Mouse (Mus musculus): ENCODE data around the gene Itgb3bp. TPM values are rescaled to one million over a fixed set of nuclear protein-coding genes. Genes with fewer than 3 reads are reported as not detected.

Gene Itgb3bp
- polyA plus RNA-seq, 1 experiment, result 0.15 TPM

GRCm38 (mm10) chr4:99934859-99935258 lies 5.2 kb upstream of the Itgb3bp start:
- H3K4me3 ChIP-seq (ENCODE audit: low read depth, low read length), result no peak overlapping the region
- TF ChIP-seq CTCF (IDR thresholded peaks at IDR 0.05; ENCODE audit: extremely low read depth, insufficient read length, insufficient replicate concordance, low read depth, low read length) (no peak), POLR2A (IDR thresholded peaks at IDR 0.05; ENCODE audit: low read depth, low read length) (no peak)
- no peak overlapping the region for H3K27ac ChIP-seq (ENCODE audit: insufficient read depth, low read depth, low read length)
- H3K36me3 ChIP-seq (ENCODE audit: control insufficient read depth, insufficient read depth, low read length), result no peaks in the 10 kb centered on the region
- H3K27me3 ChIP-seq (ENCODE audit: control insufficient read depth, insufficient read depth, low read length), result no peaks in the 10 kb centered on the region
- peaks cover 4% of the 10 kb centered on the region for H3K4me1 ChIP-seq (ENCODE audit: control insufficient read depth, insufficient read depth, insufficient read length, low read length)
- 65% methylated on average over 7 of the region's 7 CpGs for WGBS

- H3K27ac ChIP-seq (ENCODE audit: insufficient read depth, low read depth, low read length), result no peak overlapping the region
- no peak for TF ChIP-seq CTCF (IDR thresholded peaks at IDR 0.05; ENCODE audit: extremely low read depth, insufficient read length, insufficient replicate concordance, low read depth, low read length)
- no peak for TF ChIP-seq POLR2A (IDR thresholded peaks at IDR 0.05; ENCODE audit: low read depth, low read length)
- no peaks in the 10 kb centered on the region for H3K36me3 ChIP-seq (ENCODE audit: control insufficient read depth, insufficient read depth, low read length)
- 93% methylated on average over 4 of the region's 4 CpGs for WGBS
- H3K27me3 ChIP-seq (ENCODE audit: control insufficient read depth, insufficient read depth, low read length), result no peaks in the 10 kb centered on the region
- no peak overlapping the region for H3K4me3 ChIP-seq (ENCODE audit: low read depth, low read length)
- H3K4me1 ChIP-seq (ENCODE audit: control insufficient read depth, insufficient read depth, insufficient read length, low read length), result peaks cover 4% of the 10 kb centered on the region
These were observed 2.2 kb upstream of the Itgb3bp start for GRCm38 (mm10) chr4:99931807-99932206.

GRCm38 (mm10) chr4:99931240-99931580 lies 1.6 kb upstream of the Itgb3bp start:
- no peak for TF ChIP-seq CTCF (IDR thresholded peaks at IDR 0.05; ENCODE audit: extremely low read depth, insufficient read length, insufficient replicate concordance, low read depth, low read length)
- TF ChIP-seq POLR2A (IDR thresholded peaks at IDR 0.05; ENCODE audit: low read depth, low read length), result no peak
- 88% methylated on average over 11 of the region's 11 CpGs for WGBS
- H3K27ac ChIP-seq (ENCODE audit: insufficient read depth, low read depth, low read length), result no peak overlapping the region
- peaks cover 4% of the 10 kb centered on the region for H3K4me1 ChIP-seq (ENCODE audit: control insufficient read depth, insufficient read depth, insufficient read length, low read length)
- H3K36me3 ChIP-seq (ENCODE audit: control insufficient read depth, insufficient read depth, low read length), result no peaks in the 10 kb centered on the region
- no peaks in the 10 kb centered on the region for H3K27me3 ChIP-seq (ENCODE audit: control insufficient read depth, insufficient read depth, low read length)
- H3K4me3 ChIP-seq (ENCODE audit: low read depth, low read length), result no peak overlapping the region

GRCm38 (mm10) chr4:99930518-99931239 lies 1.1 kb upstream of the Itgb3bp start:
- no peak for TF ChIP-seq CTCF (IDR thresholded peaks at IDR 0.05; ENCODE audit: extremely low read depth, insufficient read length, insufficient replicate concordance, low read depth, low read length)
- no peak for TF ChIP-seq POLR2A (IDR thresholded peaks at IDR 0.05; ENCODE audit: low read depth, low read length)
- no peak overlapping the region for H3K27ac ChIP-seq (ENCODE audit: insufficient read depth, low read depth, low read length)
- no peak overlapping the region for H3K4me3 ChIP-seq (ENCODE audit: low read depth, low read length)
- 57% methylated on average over 10 of the region's 10 CpGs for WGBS
- no peaks in the 10 kb centered on the region for H3K27me3 ChIP-seq (ENCODE audit: control insufficient read depth, insufficient read depth, low read length)
- H3K36me3 ChIP-seq (ENCODE audit: control insufficient read depth, insufficient read depth, low read length), result no peaks in the 10 kb centered on the region
- peaks cover 4% of the 10 kb centered on the region for H3K4me1 ChIP-seq (ENCODE audit: control insufficient read depth, insufficient read depth, insufficient read length, low read length)

- no peaks in the 10 kb centered on the region for H3K36me3 ChIP-seq (ENCODE audit: control insufficient read depth, insufficient read depth, low read length)
- peaks cover 4% of the 10 kb centered on the region for H3K4me1 ChIP-seq (ENCODE audit: control insufficient read depth, insufficient read depth, insufficient read length, low read length)
- TF ChIP-seq CTCF (IDR thresholded peaks at IDR 0.05; ENCODE audit: extremely low read depth, insufficient read length, insufficient replicate concordance, low read depth, low read length), result no peak
- peak; percentile 24; the same call in 1 of the 2 replicates for TF ChIP-seq POLR2A (IDR thresholded peaks at IDR 0.05; ENCODE audit: low read depth, low read length)
- H3K27ac ChIP-seq (ENCODE audit: insufficient read depth, low read depth, low read length), result peak within 1 kb of the TSS; percentile 88
- peak within 1 kb of the TSS; percentile 77 for H3K4me3 ChIP-seq (ENCODE audit: low read depth, low read length)
- no peaks in the 10 kb centered on the region for H3K27me3 ChIP-seq (ENCODE audit: control insufficient read depth, insufficient read depth, low read length)
- WGBS, result 1% methylated on average over 23 of the region's 23 CpGs
These were observed 432 bp downstream of the Itgb3bp start, which contains the start of gene Pgm1 for GRCm38 (mm10) chr4:99929149-99929612. TSS of gene Pgm1 (plus strand) at chr4:99929414.

GRCm38 (mm10) chr4:99928521-99928920 lies 1.1 kb downstream of the Itgb3bp start:
- Histone ChIP-seq H3K36me3 (ENCODE audit: control insufficient read depth, insufficient read depth, low read length) (no peaks in the 10 kb centered on the region), H3K27me3 (ENCODE audit: control insufficient read depth, insufficient read depth, low read length) (no peaks in the 10 kb centered on the region), H3K4me3 (ENCODE audit: low read depth, low read length) (no peak overlapping the region), H3K27ac (ENCODE audit: insufficient read depth, low read depth, low read length) (no peak overlapping the region), H3K4me1 (ENCODE audit: control insufficient read depth, insufficient read depth, insufficient read length, low read length) (peaks cover 4% of the 10 kb centered on the region)
- WGBS, result 39% methylated on average over 6 of the region's 6 CpGs
- no peak for TF ChIP-seq POLR2A (IDR thresholded peaks at IDR 0.05; ENCODE audit: low read depth, low read length)
- no peak for TF ChIP-seq CTCF (IDR thresholded peaks at IDR 0.05; ENCODE audit: extremely low read depth, insufficient read length, insufficient replicate concordance, low read depth, low read length)

- WGBS, result 72% methylated on average over 4 of the region's 4 CpGs
- H3K4me3 ChIP-seq (ENCODE audit: low read depth, low read length), result no peak overlapping the region
- no peaks in the 10 kb centered on the region for H3K27me3 ChIP-seq (ENCODE audit: control insufficient read depth, insufficient read depth, low read length)
- H3K4me1 ChIP-seq (ENCODE audit: control insufficient read depth, insufficient read depth, insufficient read length, low read length), result peaks cover 4% of the 10 kb centered on the region
- H3K27ac ChIP-seq (ENCODE audit: insufficient read depth, low read depth, low read length), result no peak overlapping the region
- no peaks in the 10 kb centered on the region for H3K36me3 ChIP-seq (ENCODE audit: control insufficient read depth, insufficient read depth, low read length)
- TF ChIP-seq POLR2A (IDR thresholded peaks at IDR 0.05; ENCODE audit: low read depth, low read length) (no peak), CTCF (IDR thresholded peaks at IDR 0.05; ENCODE audit: extremely low read depth, insufficient read length, insufficient replicate concordance, low read depth, low read length) (no peak)
These were observed 3.2 kb downstream of the Itgb3bp start for GRCm38 (mm10) chr4:99926380-99926779.
